In genomic region chr2:37942906-37943305, GRCm38 (mm10) we compare ENCODE assay signal across 28 mouse cellular contexts.
"Had no signal": no experiment of that assay in that cellular context is flagged by ENCODE, and none has a peak within 500 bp of the region (broad histone marks: within the 10 kb centered on the region; RNA-seq: fewer than 3 reads in every experiment).

No protein-coding gene starts in this region.

- DNase-seq: cerebellum, adult 18-20 months; cerebellum, adult 2 months; cerebellum, adult 8-10 months; cerebellum, adult 9-10 months; cerebellum, adult 9-11 months; cerebellum, postnatal 10 days; cerebellum, postnatal 14 days; cerebellum, postnatal 25 days; cerebellum, postnatal 36 days; embryo, embryonic 11 days; forebrain, postnatal 0 days; gastrocnemius, adult 2 months; gastrocnemius, postnatal 10 days; gastrocnemius, postnatal 14 days; gastrocnemius, postnatal 25 days; gastrocnemius, postnatal 36 days; heart, adult 18-20 months had no signal

- ATAC-seq: forebrain, embryonic 13.5 days; forebrain, embryonic 14.5 days; forebrain, embryonic 15.5 days; forebrain, embryonic 16.5 days; forebrain, postnatal 0 days had no signal

- H3K27me3 ChIP-seq: embryonic facial prominence, embryonic 12.5 days; embryonic facial prominence, embryonic 13.5 days; embryonic facial prominence, embryonic 15.5 days; forebrain, embryonic 13.5 days; forebrain, embryonic 15.5 days had no signal

- H3K36me3 ChIP-seq: embryonic facial prominence, embryonic 10.5 days; embryonic facial prominence, embryonic 12.5 days; embryonic facial prominence, embryonic 13.5 days; embryonic facial prominence, embryonic 15.5 days; forebrain, embryonic 10.5 days; forebrain, embryonic 12.5 days; forebrain, embryonic 15.5 days had no signal

- H3K4me3 ChIP-seq: embryonic facial prominence, embryonic 10.5 days; embryonic facial prominence, embryonic 12.5 days; embryonic facial prominence, embryonic 13.5 days; embryonic facial prominence, embryonic 15.5 days; erythroblast, embryonic 14.5 days; forebrain, embryonic 10.5 days; forebrain, embryonic 12.5 days; forebrain, embryonic 13.5 days; forebrain, embryonic 15.5 days; gastrocnemius, adult 2 months had no signal

- H3K9me3 ChIP-seq: embryonic facial prominence, embryonic 10.5 days; embryonic facial prominence, embryonic 12.5 days; embryonic facial prominence, embryonic 13.5 days; embryonic facial prominence, embryonic 15.5 days; forebrain, embryonic 10.5 days; forebrain, embryonic 12.5 days; forebrain, embryonic 13.5 days; forebrain, embryonic 15.5 days had no signal

- H3K4me2 ChIP-seq: embryonic facial prominence, embryonic 12.5 days; embryonic facial prominence, embryonic 13.5 days; embryonic facial prominence, embryonic 15.5 days; forebrain, embryonic 12.5 days; forebrain, embryonic 13.5 days; forebrain, embryonic 15.5 days had no signal

- H3K9ac ChIP-seq: embryonic facial prominence, embryonic 12.5 days; embryonic facial prominence, embryonic 13.5 days; embryonic facial prominence, embryonic 15.5 days; forebrain, embryonic 12.5 days; forebrain, embryonic 13.5 days; forebrain, embryonic 15.5 days; forebrain, postnatal 0 days had no signal

- H3K27ac ChIP-seq: embryonic facial prominence, embryonic 10.5 days; embryonic facial prominence, embryonic 12.5 days; embryonic facial prominence, embryonic 13.5 days; embryonic facial prominence, embryonic 15.5 days; forebrain, embryonic 10.5 days; forebrain, embryonic 12.5 days; forebrain, embryonic 13.5 days; forebrain, embryonic 15.5 days; gastrocnemius, adult 2 months had no signal
